Mouse (Mus musculus) CH12.LX (cell line): ENCODE measurements around the gene Eps8l2. TPM values are rescaled to one million over a fixed set of nuclear protein-coding genes. Genes with fewer than 3 reads are reported as not detected.

Experiments used
- DNase-seq: peaks from one replicate; pipeline ENCODE4 v3.0.0-alpha.2; 2013; ENCODE audit errors: extremely low read depth
- H3K27ac ChIP-seq: 2 replicates; pipeline ENCODE4 v1.5.1; 2012; ENCODE audit warnings: low read depth, mild to moderate bottlenecking, control low read depth, moderate library complexity; ENCODE audit not compliant: insufficient read depth
- H3K27me3 ChIP-seq: replicated peaks from 2 replicates; pipeline ENCODE3; 2012; ENCODE audit warnings: inconsistent platforms
- H3K36me3 ChIP-seq, 2 experiments: replicated peaks in 1 of 2; 2 replicates each; pipeline versions ENCODE3 to v1.6.1; 2012; ENCODE audit warnings: inconsistent platforms in 1 of 2, low read length in 1 of 2, mild to moderate bottlenecking in 1 of 2, mixed read lengths in 1 of 2, moderate library complexity in 1 of 2; ENCODE audit not compliant: control insufficient read depth in 1 of 2, insufficient read depth in 1 of 2
- H3K4me1 ChIP-seq, 2 experiments: 2 replicates each; pipeline ENCODE4 v1.6.1; 2012; ENCODE audit warnings: inconsistent platforms in 1 of 2, moderate library complexity in 1 of 2; ENCODE audit not compliant: insufficient read depth in 2 of 2, control insufficient read depth in 1 of 2
- H3K4me2 ChIP-seq: 2 replicates; pipeline ENCODE4 v1.6.1; 2012; ENCODE audit warnings: low read depth, mild to moderate bottlenecking, control low read depth; ENCODE audit not compliant: poor library complexity, insufficient read depth, severe bottlenecking
- H3K4me3 ChIP-seq, 3 experiments: fragments of 150-350 bp in 1 of 3; sonication (generic) in 1 of 3; replicated peaks in 1 of 3; 2 replicates each; pipeline versions ENCODE3 to v1.5.1; 2011 to 2012; ENCODE audit warnings: low read depth in 2 of 3, low read length in 2 of 3, mild to moderate bottlenecking in 2 of 3, moderate library complexity in 2 of 3, control low read depth in 1 of 3, improper control_type of control experiment in 1 of 3, inconsistent platforms in 1 of 3, mixed read lengths in 1 of 3; ENCODE audit not compliant: poor library complexity in 1 of 3
- H3K79me2 ChIP-seq: replicated peaks from 2 replicates; pipeline ENCODE4 v1.6.1; 2012; ENCODE audit warnings: mild to moderate bottlenecking, moderate library complexity; ENCODE audit not compliant: control insufficient read depth, poor library complexity, insufficient read depth, severe bottlenecking; ENCODE audit errors: extremely low read depth
- H3K9ac ChIP-seq: 2 replicates; pipeline ENCODE4 v1.6.1; 2012; ENCODE audit warnings: low read depth, mild to moderate bottlenecking, control low read depth, moderate library complexity; ENCODE audit not compliant: insufficient read depth
- H3K9me3 ChIP-seq: replicated peaks from 2 replicates; pipeline ENCODE3; 2012; ENCODE audit warnings: low read length, inconsistent platforms, mixed read lengths
- CHD1 ChIP-seq: IDR thresholded peaks from 2 replicates; pipeline ENCODE4 v1.6.1; 2012; ENCODE audit warnings: low read depth, low read length, improper control_type of control experiment, inconsistent platforms
- EP300 ChIP-seq: IDR thresholded peaks from 2 replicates; pipeline ENCODE4 v1.6.1; 2011; ENCODE audit warnings: low read length, improper control_type of control experiment
- ETS1 ChIP-seq: conservative IDR thresholded peaks from 2 replicates; pipeline ENCODE4 v1.6.1; 2012; ENCODE audit warnings: low read depth, mild to moderate bottlenecking, inconsistent platforms, low read length, improper control_type of control experiment, moderate library complexity
- GABPA ChIP-seq: IDR thresholded peaks from 2 replicates; pipeline ENCODE4 v1.6.1; 2012; ENCODE audit warnings: low read depth, low read length, improper control_type of control experiment, inconsistent platforms; ENCODE audit not compliant: insufficient replicate concordance
- JUND ChIP-seq: conservative IDR thresholded peaks from 2 replicates; pipeline ENCODE4 v1.6.1; 2011; ENCODE audit warnings: low read depth, low read length, improper control_type of control experiment
- KAT2A ChIP-seq: IDR thresholded peaks from 2 replicates; pipeline ENCODE4 v1.6.1; 2012; ENCODE audit warnings: low read length, improper control_type of control experiment, inconsistent platforms; ENCODE audit not compliant: insufficient replicate concordance
- MAFK ChIP-seq: IDR thresholded peaks from 2 replicates; pipeline ENCODE4 v1.6.1; 2011; ENCODE audit warnings: low read length, improper control_type of control experiment; ENCODE audit not compliant: insufficient replicate concordance
- MAX ChIP-seq: IDR thresholded peaks from 2 replicates; pipeline ENCODE4 v1.6.1; 2011; ENCODE audit warnings: low read length, improper control_type of control experiment
- MEF2A ChIP-seq: IDR thresholded peaks from 2 replicates; pipeline ENCODE4 v1.6.1; 2014; ENCODE audit warnings: low read depth, mild to moderate bottlenecking, inconsistent platforms, low read length, improper control_type of control experiment, borderline replicate concordance
- MXI1 ChIP-seq: IDR thresholded peaks from 2 replicates; pipeline ENCODE4 v1.6.1; 2011; ENCODE audit warnings: mild to moderate bottlenecking, low read depth, low read length, improper control_type of control experiment
- MYC ChIP-seq: IDR thresholded peaks from 2 replicates; pipeline ENCODE4 v1.6.1; 2011; ENCODE audit warnings: low read depth, mild to moderate bottlenecking, improper control_type of control experiment, low read length
- PAX5 ChIP-seq: IDR thresholded peaks from 2 replicates; pipeline ENCODE4 v1.6.1; 2012; ENCODE audit warnings: low read length, inconsistent platforms, mixed read lengths
- POLR2AphosphoS2 ChIP-seq: IDR thresholded peaks from 2 replicates; pipeline ENCODE4 v1.6.1; 2011; ENCODE audit warnings: low read depth, low read length, improper control_type of control experiment
- SMC3 ChIP-seq: IDR thresholded peaks from 2 replicates; pipeline ENCODE4 v1.6.1; 2011; ENCODE audit warnings: low read depth, low read length, improper control_type of control experiment
- UBTF ChIP-seq: IDR thresholded peaks from 2 replicates; pipeline ENCODE4 v1.6.1; 2012; ENCODE audit warnings: low read depth, mild to moderate bottlenecking, inconsistent platforms, low read length, improper control_type of control experiment, moderate library complexity
- USF2 ChIP-seq: conservative IDR thresholded peaks from 2 replicates; pipeline ENCODE4 v1.6.1; 2011; ENCODE audit warnings: low read depth, low read length, improper control_type of control experiment
- ZC3H11A ChIP-seq: IDR thresholded peaks from 2 replicates; pipeline ENCODE4 v1.6.1; 2012; ENCODE audit warnings: low read depth, mild to moderate bottlenecking, inconsistent platforms, low read length, improper control_type of control experiment
- ZNF384 ChIP-seq: IDR thresholded peaks from 2 replicates; pipeline ENCODE4 v1.6.1; 2012; ENCODE audit warnings: low read depth, low read length, improper control_type of control experiment, inconsistent platforms
- dilution Hi-C: fragments of 300-500 bp; cut with MboI; formaldehyde crosslinking; loops from 2 replicates; pipeline ENCODE4 v1.14.3; 2020; ENCODE audit warnings: low sequenced_read_pairs; ENCODE audit not compliant: extremely low pct_unique_long_range_greater_than_20kb, extremely low pct_ligation_motif_present
- in situ Hi-C: fragments of 300-500 bp; cut with MboI; formaldehyde crosslinking; loops from 3 replicates; pipeline ENCODE4 v1.14.3; 2019; ENCODE audit warnings: low sequenced_read_pairs, low pct_ligation_motif_present, low pct_unique_long_range_greater_than_20kb, mixed read lengths
- polyA plus RNA-seq: library from polyadenylated mRNA; unstranded; fragments of >175 nt; gene quantifications from 2 replicates; pipeline ENCODE4 v1.2.1, GENCODE M21; 2012; ENCODE audit warnings: low read depth; ENCODE audit not compliant: insufficient read length
- total RNA-seq, 2 experiments: library from RNA; depleted of rRNA; stranded (reverse); fragments of 300-350 nt in 1 of 2; fragments of >200 nt in 1 of 2; gene quantifications; 2 replicates each; pipeline ENCODE4 v1.2.3; 2012 to 2014

Eps8l2 gene
- total RNA-seq (2012; rRNA removed): 0.50 and 1.1 TPM in 2 replicates
- not detected in 2 replicates for total RNA-seq (2014; rRNA removed)
- polyA plus RNA-seq: 0.51 and 0.91 TPM in 2 replicates

GRCm38 (mm10) chr7:141338576-141339131, at the start of gene Eps8l2:
Gene Eps8l2 (plus strand): TSS chr7:141338880.
- dilution Hi-C loops: no loop called here
- Histone ChIP-seq H3K79me2 (no peaks in the 10 kb centered on the region), H3K4me3 (no peak within 1 kb of the TSS), H3K4me2 (no peak within 1 kb of the TSS), H3K27ac (no peak within 1 kb of the TSS), H3K36me3 (peaks cover 0 to 23% of the 10 kb centered on the region in 2 experiments), H3K27me3 (peaks cover 1% of the 10 kb centered on the region), H3K9ac (no peak within 1 kb of the TSS), H3K9me3 (no peaks in the 10 kb centered on the region), H3K4me1 (0 out of 4 replicates have a peak, but pooled peaks cover 0 to 1% of the 10 kb centered on the region in 2 experiments)
- in situ Hi-C loops: no loop called here
- no peak for DNase-seq
- TF ChIP-seq ZNF384 (no peak), CHD1 (no peak), MYC (no peak), ZC3H11A (no peak)

GRCm38 (mm10) chr7:141291921-141292582, 46.6 kb upstream of the Eps8l2 start, which contains the start of gene Drd4:
Gene Drd4 (plus strand): TSS chr7:141292006.
- dilution Hi-C loops: no loop called here

More at GRCm38 (mm10) chr7:141291921-141292582, 46.6 kb upstream of the Eps8l2 start, which contains the start of gene Drd4:
- no peaks in the 10 kb centered on the region for H3K9me3 ChIP-seq
- peaks cover 3 to 5% of the 10 kb centered on the region in 2 experiments; a peak in 2 of 4 replicates for H3K4me1 ChIP-seq
- no peak within 1 kb of the TSS for H3K27ac ChIP-seq
- no peak within 1 kb of the TSS for H3K4me3 ChIP-seq
- H3K27me3 ChIP-seq: no peaks in the 10 kb centered on the region
- DNase-seq: no peak
- H3K36me3 ChIP-seq: peaks cover 3% of the 10 kb centered on the region in 2 experiments
- H3K79me2 ChIP-seq: no peaks in the 10 kb centered on the region
- TF ChIP-seq ETS1 (no peak), MAFK (no peak), UBTF (no peak), SMC3 (no peak), PAX5 (no peak), EP300 (no peak), MXI1 (no peak), POLR2AphosphoS2 (no peak), USF2 (no peak), MAX (no peak), GABPA (no peak), KAT2A (no peak), ZNF384 (no peak), JUND (no peak), MEF2A (no peak)
- no peak within 1 kb of the TSS for H3K4me2 ChIP-seq
- in situ Hi-C loops: no loop called here
- no peak within 1 kb of the TSS for H3K9ac ChIP-seq
